Mouse (Mus musculus) gastrocnemius, adult 2 months (tissue): ENCODE measurements around the gene Fam205a1. TPM values are rescaled to one million over a fixed set of nuclear protein-coding genes. Genes with fewer than 3 reads are reported as not detected.
"Not testable (repeated sequence)": the region's sequence is repeated elsewhere in the genome, so short reads cannot be mapped to it uniquely, and the experiment has no call there.

Experiments
- DNase-seq: peaks from one replicate; pipeline ENCODE4 v3.0.0; 2022
- H3K27ac ChIP-seq: fragments of 200-600 bp; 2 replicates; pipeline ENCODE4 v1.8.1; 2022; ENCODE audit warnings: mild to moderate bottlenecking
- H3K4me3 ChIP-seq: fragments of 200-600 bp; 2 replicates; pipeline ENCODE4 v1.8.1; 2022; ENCODE audit warnings: mild to moderate bottlenecking, moderate library complexity
- CTCF ChIP-seq: fragments of 200-600 bp; IDR thresholded peaks from 2 replicates; pipeline ENCODE4 v1.8.1; 2022; ENCODE audit warnings: antibody characterized with exemption, mild to moderate bottlenecking, moderate library complexity
- intact Hi-C: fragments of 180-260 bp; cut with DNase I; formaldehyde crosslinking; loops from one replicate; pipeline ENCODE4 v1.15.1; 2025
- total RNA-seq, 2 experiments: library from RNA; stranded (reverse); gene quantifications; 2 replicates each; pipeline ENCODE4 v1.2.3; 2021

Fam205a1 gene
- total RNA-seq, 2 experiments from 2014 or later, result not detected

DNA sequence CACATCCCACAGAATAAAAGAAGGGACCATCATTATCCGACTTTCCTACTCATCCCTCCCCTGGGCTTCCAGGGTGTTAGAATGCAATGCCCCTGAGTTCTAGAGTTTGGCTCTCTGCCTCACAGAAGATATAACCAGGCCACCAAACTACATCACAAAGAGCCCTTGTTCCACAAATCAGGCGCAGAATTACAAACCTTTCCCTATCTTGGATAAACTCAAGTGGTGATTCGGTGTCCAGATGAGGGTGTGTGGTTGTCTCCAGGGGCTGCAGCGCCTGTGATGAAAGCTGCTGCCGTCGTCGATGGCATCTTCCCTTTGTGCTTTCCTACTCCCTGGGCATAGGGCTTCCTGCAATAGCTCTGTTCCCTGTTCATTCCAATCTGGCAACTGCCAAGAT is 20.4 kb upstream of the Fam205a1 start, which contains the start of gene Fam205c:
Fam205c (minus strand) TSS at position 101 of the 400 bp plus-strand sequence.
- no peak within 1 kb of the TSS for H3K27ac ChIP-seq
- intact Hi-C loops, result no loop called here
- no peak for DNase-seq
- H3K4me3 ChIP-seq, result no peak within 1 kb of the TSS
- no peak for TF ChIP-seq CTCF

DNA sequence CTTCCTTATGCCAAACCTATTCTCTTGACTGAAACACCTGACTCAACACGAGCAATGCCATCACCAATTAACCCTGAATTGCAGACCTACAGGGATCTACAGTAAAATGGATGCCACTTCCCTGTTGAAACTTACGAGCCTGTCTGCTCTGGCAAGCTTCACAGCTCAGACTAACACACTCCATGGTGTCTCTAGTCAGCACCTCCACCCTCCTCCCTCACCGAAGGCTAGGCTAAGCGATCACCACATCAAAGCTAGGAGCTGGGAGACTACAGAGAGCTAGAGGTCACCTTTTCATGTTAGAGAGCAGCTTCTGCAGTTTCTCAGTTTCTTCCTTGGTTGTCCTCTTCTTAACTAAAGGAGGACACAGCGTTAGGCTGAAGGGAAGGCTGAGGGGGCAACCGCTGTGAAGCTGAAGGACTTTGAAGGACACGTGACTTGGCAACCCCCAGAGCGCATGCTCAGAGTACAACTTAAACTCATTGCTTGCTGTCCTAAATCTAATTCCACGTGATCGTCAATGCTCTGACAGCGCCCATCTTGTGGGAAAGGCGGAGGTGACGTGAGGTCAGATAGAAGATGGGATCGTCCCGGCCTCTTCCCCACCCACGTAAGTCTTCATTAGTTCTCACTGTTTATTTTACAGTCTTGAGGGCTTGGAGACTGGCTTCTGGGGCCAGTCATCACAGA is 19.2 kb upstream of the Fam205a1 start:
- DNase-seq, result no peak
- TF ChIP-seq CTCF, result no peak
- Histone ChIP-seq H3K4me3 (no peak overlapping the region), H3K27ac (no peak overlapping the region)
- intact Hi-C loops, result no loop called here

DNA sequence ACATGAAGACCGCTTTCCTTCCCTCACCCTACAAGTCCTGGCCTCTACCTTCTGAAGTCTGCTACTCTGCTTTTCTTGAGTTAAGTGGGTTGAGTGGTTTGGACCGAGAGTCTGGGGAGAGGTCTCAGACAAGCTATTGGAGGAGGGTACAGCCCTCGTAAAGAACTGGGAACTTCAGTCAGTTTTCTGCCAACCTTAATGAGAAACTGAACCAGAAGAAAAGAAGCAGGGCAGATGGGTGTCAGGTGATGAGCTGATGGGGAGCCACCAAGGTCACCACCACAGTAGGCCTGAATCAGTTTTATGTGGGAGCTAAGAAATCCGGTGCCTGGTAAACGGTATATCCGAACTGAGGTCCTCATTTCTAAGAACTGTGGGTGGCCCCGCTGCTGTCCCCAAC is 18.5 kb upstream of the Fam205a1 start:
- no peak for TF ChIP-seq CTCF
- no peak for DNase-seq
- Histone ChIP-seq H3K4me3 (no peak overlapping the region), H3K27ac (no peak overlapping the region)
- intact Hi-C loops, result no loop called here

DNA sequence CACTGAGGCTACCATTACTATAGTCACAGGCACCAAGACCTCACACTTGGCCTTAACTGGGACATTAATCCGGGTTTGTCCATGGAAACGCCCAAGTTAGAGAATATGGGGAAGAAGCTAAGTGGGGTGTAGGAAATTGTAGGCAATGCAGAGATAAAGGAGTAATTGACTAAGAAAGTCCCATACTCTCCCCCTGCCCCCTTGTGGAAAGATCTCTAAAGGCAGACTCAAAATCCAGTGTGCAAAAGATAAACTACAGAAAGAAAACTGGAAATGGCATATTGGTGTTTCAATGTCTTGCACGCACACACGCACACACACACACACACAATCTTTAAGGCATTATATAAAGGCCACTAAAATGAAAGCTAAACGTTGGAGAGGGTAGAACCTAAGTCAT is 17.1 kb upstream of the Fam205a1 start:
- Histone ChIP-seq H3K4me3 (no peak overlapping the region), H3K27ac (no peak overlapping the region)
- intact Hi-C loops, result no loop called here
- no peak for DNase-seq
- TF ChIP-seq CTCF, result peak; percentile 40

DNA sequence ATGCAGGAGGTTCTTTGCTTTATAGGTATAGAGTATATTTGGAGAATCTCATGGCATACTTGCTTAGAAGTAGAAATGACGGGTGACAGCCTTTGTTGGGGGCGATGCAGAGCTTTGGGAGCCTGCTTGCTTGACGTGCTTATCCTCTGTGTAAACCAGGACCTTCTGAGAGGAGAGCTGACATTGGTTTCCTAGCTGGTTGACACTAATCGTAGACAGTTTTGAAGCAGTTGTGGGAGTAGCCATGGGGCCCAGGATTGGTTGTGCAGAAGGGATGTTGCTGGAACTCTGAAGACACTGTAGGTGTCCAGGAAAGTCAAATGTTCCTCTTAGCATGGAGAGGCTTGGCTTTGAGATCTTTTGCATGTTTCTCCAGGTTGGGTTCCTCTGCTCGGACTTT is 14.5 kb upstream of the Fam205a1 start:
- no peak overlapping the region for H3K27ac ChIP-seq
- H3K4me3 ChIP-seq, result no peak overlapping the region
- intact Hi-C loops, result no loop called here
- DNase-seq, result no peak
- no peak for TF ChIP-seq CTCF

DNA sequence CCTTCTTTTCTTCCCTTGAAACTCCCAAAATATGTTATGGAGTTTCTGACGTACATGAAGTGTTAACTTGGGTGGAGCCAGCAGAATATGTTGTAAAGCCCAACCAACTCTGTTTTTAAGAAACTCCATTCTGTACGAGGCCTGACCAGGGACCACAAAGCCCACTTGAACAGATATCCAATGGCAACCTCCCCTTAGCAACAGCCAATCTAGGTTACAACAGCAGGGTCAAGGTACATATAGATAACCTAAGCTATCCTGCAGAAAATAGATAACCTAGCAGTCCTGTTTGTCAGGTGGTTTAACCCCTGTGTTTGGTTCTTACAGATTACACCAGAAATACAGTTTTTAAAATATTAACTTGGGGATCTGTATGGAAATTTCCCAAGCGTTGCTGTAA is 13.7 kb upstream of the Fam205a1 start:
- intact Hi-C loops, result no loop called here

DNA sequence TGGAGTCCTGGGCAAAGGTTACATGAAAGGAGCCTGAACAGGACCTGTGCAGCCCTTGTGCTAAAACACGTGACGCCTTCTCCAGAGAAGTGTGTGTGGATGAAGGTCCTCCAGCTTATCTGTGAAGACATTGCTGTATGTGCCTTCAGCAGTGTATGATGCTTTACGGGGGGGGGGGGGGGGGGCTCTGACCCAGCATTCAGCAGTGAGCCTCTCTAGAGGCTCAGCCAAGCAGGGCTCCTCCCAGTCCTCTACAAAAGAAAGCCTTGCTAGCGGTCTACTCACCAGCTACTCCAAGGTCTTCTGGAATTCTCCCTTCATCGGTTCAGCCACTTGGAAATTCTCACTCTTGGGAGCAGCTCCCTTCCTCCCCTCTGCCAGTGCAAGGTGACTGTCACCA is 9.8 kb upstream of the Fam205a1 start:
- intact Hi-C loops, H3K4me3 ChIP-seq, DNase-seq, H3K27ac ChIP-seq: not testable (repeated sequence)

More for the DNA sequence above, 13.7 kb upstream of the Fam205a1 start:
- Histone ChIP-seq H3K4me3 (no peak overlapping the region), H3K27ac (no peak overlapping the region)
- no peak for TF ChIP-seq CTCF
- no peak for DNase-seq

DNA sequence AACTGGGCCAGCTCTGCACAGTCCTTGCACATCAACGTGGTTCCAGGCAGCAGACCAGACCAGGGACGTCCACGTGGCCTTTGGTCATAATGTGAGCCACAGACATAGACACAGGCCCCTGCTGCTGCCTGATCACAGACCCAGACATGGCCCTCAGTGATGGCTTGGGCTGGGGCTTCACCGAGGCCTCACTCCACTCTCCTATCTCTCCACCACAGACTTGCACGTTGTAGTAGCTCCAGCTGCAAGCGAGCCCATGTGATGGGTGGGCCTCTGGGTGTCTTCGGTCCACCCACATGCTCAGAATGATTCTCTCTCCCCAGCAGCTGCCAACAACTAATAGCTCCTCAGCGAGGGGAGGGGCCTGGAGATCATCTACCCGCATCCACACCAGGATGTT is 6.8 kb upstream of the Fam205a1 start:
- H3K4me3 ChIP-seq, H3K27ac ChIP-seq, DNase-seq, intact Hi-C loops: not testable (repeated sequence)

DNA sequence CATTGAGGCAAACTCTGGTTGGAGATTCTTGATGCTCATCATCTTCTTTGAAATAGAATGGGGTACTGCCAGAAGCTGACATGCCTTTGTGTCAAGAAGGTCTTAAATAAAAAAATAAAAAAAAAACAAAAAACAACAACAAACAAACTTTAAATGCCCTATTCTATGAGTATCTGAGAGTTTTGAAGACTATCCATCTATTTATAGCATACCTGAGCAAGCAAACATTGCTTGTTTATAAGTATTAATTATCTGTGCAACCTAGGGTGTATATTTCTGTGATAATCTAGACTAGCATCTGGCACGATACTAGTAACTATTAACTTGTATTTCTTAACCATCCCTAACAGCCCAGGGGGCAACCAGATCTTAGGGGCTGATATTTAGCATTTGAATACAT is 3.0 kb upstream of the Fam205a1 start, which contains the start of gene Gm12394:
Gm12394 (minus strand) TSS at position 101 of the 400 bp plus-strand sequence.
- H3K27ac ChIP-seq, DNase-seq, H3K4me3 ChIP-seq, intact Hi-C loops: not testable (repeated sequence)

Other genes with a start within 250 kb of the Fam205a1 start
- gene Gm10591, start 241.7 kb downstream of the Fam205a1 start, total RNA-seq, result not detected
- gene Gm2564, start 224.2 kb downstream of the Fam205a1 start, total RNA-seq, result 10 to 100 TPM in 1 of 2 experiments, 1 to 10 TPM in 1; 8.5 to 12.5 TPM
- gene Ccl27b, start 198.6 kb downstream of the Fam205a1 start, total RNA-seq, result not detected
- under 1 TPM in 1 of 2 experiments, not detected in 1; 0.25 TPM for gene Il11ra2, start 192.0 kb downstream of the Fam205a1 start, total RNA-seq
- under 1 TPM in 1 of 2 experiments, not detected in 1; 0.95 TPM for gene 4930578G10Rik, start 118.3 kb downstream of the Fam205a1 start, total RNA-seq
- not detected for gene Ccl19, start 97.3 kb downstream of the Fam205a1 start, total RNA-seq
- 10 to 100 TPM in 1 of 2 experiments, 1 to 10 TPM in 1; 7.5 to 13.2 TPM for gene Ccl21a, start 79.9 kb downstream of the Fam205a1 start, total RNA-seq
- not detected for gene Gm12394, start 2.9 kb upstream of the Fam205a1 start, total RNA-seq
- gene Fam205c, start 20.3 kb upstream of the Fam205a1 start, total RNA-seq, result under 1 TPM; 0.38 to 0.89 TPM
- 1 to 10 TPM in 1 of 2 experiments, under 1 TPM in 1; 0.41 to 1.3 TPM for gene Phf24, start 62.8 kb upstream of the Fam205a1 start, total RNA-seq
- 100 to 1,000 TPM; 178 to 216 TPM for gene Dnajb5, start 95.9 kb upstream of the Fam205a1 start, total RNA-seq
- gene 1700022I11Rik, start 115.7 kb upstream of the Fam205a1 start, total RNA-seq, result not detected
- gene Vcp, start 146.6 kb upstream of the Fam205a1 start, total RNA-seq, result 100 to 1,000 TPM; 229 to 272 TPM
- 1 to 10 TPM in 1 of 2 experiments, under 1 TPM in 1; 0.84 to 1.2 TPM for gene Fancg, start 156.6 kb upstream of the Fam205a1 start, total RNA-seq
- 10 to 100 TPM in 1 of 2 experiments, 1 to 10 TPM in 1; 4.9 to 10.2 TPM for gene Pigo, start 171.9 kb upstream of the Fam205a1 start, total RNA-seq
- 100 to 1,000 TPM in 1 of 2 experiments, 10 to 100 TPM in 1; 87.5 to 108 TPM for gene Stoml2, start 177.8 kb upstream of the Fam205a1 start, total RNA-seq
- gene Fam214b, start 192.3 kb upstream of the Fam205a1 start, total RNA-seq, result 10 to 100 TPM; 21.1 to 24.5 TPM
- 1 to 10 TPM; 2.1 to 2.9 TPM for gene Unc13b, start 205.1 kb upstream of the Fam205a1 start, total RNA-seq